Mouse (Mus musculus) small intestine, adult 2 months (tissue): ENCODE data around the gene Ndufs3.

Experiments
- CTCF ChIP-seq: fragments of 200-500 bp; IDR thresholded peaks from 2 replicates; pipeline ENCODE4 v1.5.1; 2012; ENCODE audit warnings: low read depth, mild to moderate bottlenecking, control low read depth, inconsistent platforms, low read length, moderate library complexity, mixed read lengths; ENCODE audit not compliant: insufficient replicate concordance, insufficient read length; ENCODE audit errors: extremely low read depth
- POLR2A ChIP-seq: fragments of 200-500 bp; IDR thresholded peaks from 2 replicates; pipeline ENCODE4 v1.6.1; 2012; ENCODE audit warnings: low read depth, mild to moderate bottlenecking, control low read depth, inconsistent platforms, low read length, moderate library complexity

DNA sequence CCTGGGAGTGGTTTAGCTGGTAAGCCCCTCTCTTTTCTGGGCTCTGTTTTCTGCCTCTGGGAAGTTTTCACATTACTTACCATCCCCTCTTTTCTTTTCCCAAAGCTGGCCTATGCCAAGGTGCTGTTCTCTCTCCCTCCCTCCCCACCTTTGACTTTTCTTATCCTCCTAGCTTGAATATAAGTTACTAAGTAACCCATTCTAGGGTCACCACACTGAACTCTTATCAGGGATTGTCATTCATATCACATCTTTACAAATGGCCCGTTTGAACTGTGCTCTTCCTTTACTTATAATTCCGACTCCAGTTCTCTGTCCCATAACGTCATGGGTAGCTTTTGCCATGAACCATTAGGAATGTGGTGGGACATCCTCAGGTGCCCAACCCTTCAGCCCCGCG lies 59.4 kb downstream of the Ndufs3 start:
- TF ChIP-seq CTCF, result no peak
- no peak for TF ChIP-seq POLR2A
